Mouse (Mus musculus) midbrain, embryonic 12.5 days (tissue): ENCODE measurements at regions not wholly inside any gene's neighbourhood (a gene's known extent, or its start where the extent isn't known, plus 50 kb on each side); places are given as distances from the start of the nearest gene placed in this dataset.
"Not testable (repeated sequence)": the region's sequence is repeated elsewhere in the genome, so short reads cannot be mapped to it uniquely, and the experiment has no call there.

ENCODE experiments used
- ATAC-seq: fragments of 200-750 bp; cut with Nextera tagmentation; 2 replicates; pipeline ENCODE4 v1.8.0; 2017; ENCODE audit warnings: low read depth, moderate TSS enrichment, moderate library complexity; ENCODE audit not compliant: low FRiP score
- H3K27ac ChIP-seq: fragments of 300-500 bp; sonication (generic); replicated peaks from 2 replicates; pipeline ENCODE4 v1.5.1; 2016; ENCODE audit warnings: mild to moderate bottlenecking
- H3K27me3 ChIP-seq: fragments of 300-500 bp; sonication (generic); 2 replicates; pipeline ENCODE4 v1.6.1; 2016; ENCODE audit warnings: mild to moderate bottlenecking
- H3K36me3 ChIP-seq: fragments of 300-500 bp; sonication (generic); 2 replicates; pipeline ENCODE4 v1.6.1; 2016
- H3K4me1 ChIP-seq: fragments of 300-500 bp; sonication (generic); 2 replicates; pipeline ENCODE4 v1.6.1; 2016
- H3K4me2 ChIP-seq: fragments of 300-500 bp; sonication (generic); replicated peaks from 2 replicates; pipeline ENCODE4 v1.6.1; 2016; ENCODE audit warnings: mild to moderate bottlenecking, moderate library complexity
- H3K4me3 ChIP-seq: fragments of 300-500 bp; sonication (generic); 2 replicates; pipeline ENCODE4 v1.5.1; 2016; ENCODE audit warnings: mild to moderate bottlenecking
- H3K9ac ChIP-seq: fragments of 300-500 bp; sonication (generic); replicated peaks from 2 replicates; pipeline ENCODE4 v1.6.1; 2016; ENCODE audit warnings: mild to moderate bottlenecking, moderate library complexity
- H3K9me3 ChIP-seq: fragments of 300-500 bp; sonication (generic); 2 replicates; pipeline ENCODE4 v1.6.1; 2016; ENCODE audit warnings: mild to moderate bottlenecking
- WGBS: fragments of 180-500 bp; shearing (Covaris S2); methylation state at CpG from one replicate; pipeline ENCODE4 v1.1.7; 2016; 5-methylcytosine and 5-hydroxymethylcytosine counted together

DNA sequence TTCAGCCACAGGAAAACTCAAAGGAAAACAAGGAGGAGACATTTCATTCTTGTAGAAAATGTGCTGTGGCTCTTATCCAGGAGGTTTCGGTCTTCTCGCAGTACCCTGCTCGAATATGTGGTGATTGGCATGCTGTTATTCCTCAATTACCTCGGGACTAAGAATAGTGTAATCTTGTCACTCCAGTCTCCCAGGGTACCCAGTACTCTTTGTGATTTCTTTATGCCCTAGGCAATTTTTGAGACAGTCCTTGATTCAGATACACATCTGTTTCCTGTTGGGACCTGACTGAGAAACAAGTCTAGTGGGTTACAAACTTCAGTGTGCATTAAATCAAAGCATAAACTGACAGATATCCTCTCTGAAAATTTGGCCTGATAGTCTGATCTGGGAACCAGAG lies 189.8 kb upstream of the Bet1 start:
- Histone ChIP-seq H3K4me3 (no peak overlapping the region), H3K9me3 (no peaks in the 10 kb centered on the region), H3K9ac (no peak overlapping the region), H3K27ac (no peak overlapping the region), H3K4me2 (no peak overlapping the region), H3K4me1 (no peaks in the 10 kb centered on the region; the same call in 1 of the 2 replicates), H3K36me3 (no peaks in the 10 kb centered on the region), H3K27me3 (no peaks in the 10 kb centered on the region)
- no peak for ATAC-seq
- WGBS: 71% methylated on average over 4 of the region's 4 CpGs

DNA sequence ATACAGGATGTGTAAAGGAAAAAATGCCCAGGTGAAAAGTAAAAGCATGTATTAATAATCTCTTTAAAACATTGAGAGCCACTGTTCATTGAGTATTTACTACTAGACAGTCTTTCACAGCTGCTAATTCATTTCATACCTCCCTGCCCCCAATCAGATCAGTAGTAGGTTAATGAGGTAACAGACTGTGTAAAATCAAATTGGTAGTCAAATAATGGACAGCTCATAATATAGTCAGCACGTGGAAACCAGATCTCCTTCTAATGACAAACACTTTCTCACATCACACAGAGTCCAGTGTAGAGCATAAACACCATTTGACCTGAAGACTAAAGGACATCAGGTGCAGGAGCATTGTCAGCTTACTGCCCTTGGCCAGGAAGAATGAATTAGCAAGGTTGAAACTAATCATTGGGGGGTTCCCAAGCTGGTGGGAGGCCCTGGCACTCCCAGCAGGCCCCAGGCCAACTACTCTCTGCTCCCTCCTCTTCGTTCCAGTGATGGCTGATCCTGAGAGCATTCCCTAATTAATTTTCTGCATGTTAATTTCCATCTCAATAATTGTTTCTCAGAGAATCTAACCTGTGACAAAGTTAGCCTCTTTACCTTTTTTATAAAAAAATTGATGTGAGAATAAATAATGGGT lies 190.6 kb upstream of the Bet1 start:
- Histone ChIP-seq H3K36me3 (no peaks in the 10 kb centered on the region), H3K4me3 (no peak overlapping the region), H3K4me2 (no peak overlapping the region), H3K9ac (no peak overlapping the region), H3K4me1 (no peaks in the 10 kb centered on the region; the same call in 1 of the 2 replicates), H3K27ac (no peak overlapping the region), H3K27me3 (no peaks in the 10 kb centered on the region), H3K9me3 (no peaks in the 10 kb centered on the region)
- WGBS: 50% methylated on average over 2 of the region's 2 CpGs
- ATAC-seq: no peak

- Histone ChIP-seq H3K4me2 (no peak overlapping the region), H3K27ac (no peak overlapping the region), H3K9me3 (no peaks in the 10 kb centered on the region), H3K36me3 (no peaks in the 10 kb centered on the region), H3K4me1 (no peaks in the 10 kb centered on the region), H3K9ac (no peak overlapping the region), H3K27me3 (no peaks in the 10 kb centered on the region), H3K4me3 (no peak overlapping the region)
- ATAC-seq: no peak
- 84% methylated on average over 2 of the region's 2 CpGs for WGBS
Measured at GRCm38 (mm10) chr6:4291380-4291779, 204.6 kb upstream of the Bet1 start.

DNA sequence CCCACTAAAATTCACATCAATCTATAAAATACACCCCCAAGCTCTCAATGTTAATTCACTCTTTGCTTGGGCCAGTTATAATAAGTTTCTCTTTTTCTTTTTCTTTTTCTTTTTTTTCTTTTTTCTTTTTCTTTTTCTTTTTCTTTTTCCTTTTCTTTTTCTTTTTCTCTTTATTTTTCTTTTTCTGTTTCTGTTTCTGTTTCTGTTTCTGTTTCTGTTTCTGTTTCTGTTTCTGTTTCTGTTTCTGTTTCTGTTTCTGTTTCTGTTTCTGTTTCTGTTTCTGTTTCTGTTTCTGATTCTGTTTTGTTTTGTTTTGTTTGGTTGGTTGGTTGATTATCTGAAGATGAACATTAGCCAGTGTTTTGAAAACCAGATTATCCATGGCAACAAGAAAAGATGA lies 201.2 kb upstream of the Col1a2 start:
- ATAC-seq, H3K27me3 ChIP-seq: not testable (repeated sequence)

GRCm38 (mm10) chr6:4349953-4350352 lies 154.7 kb upstream of the Col1a2 start:
- no peaks in the 10 kb centered on the region for H3K27me3 ChIP-seq
- H3K4me2 ChIP-seq: no peak overlapping the region
- no peak for ATAC-seq
- H3K9me3 ChIP-seq: no peaks in the 10 kb centered on the region
- H3K4me1 ChIP-seq: no peaks in the 10 kb centered on the region
- no peaks in the 10 kb centered on the region for H3K36me3 ChIP-seq
- no peak overlapping the region for H3K9ac ChIP-seq
- no peak overlapping the region for H3K27ac ChIP-seq
- 84% methylated on average over 4 of the region's 4 CpGs for WGBS
- no peak overlapping the region for H3K4me3 ChIP-seq

More for the DNA sequence above, 201.2 kb upstream of the Col1a2 start:
- not testable (repeated sequence) for H3K9me3 ChIP-seq, H3K9ac ChIP-seq, H3K4me2 ChIP-seq, H3K4me1 ChIP-seq, H3K4me3 ChIP-seq, H3K27ac ChIP-seq, H3K36me3 ChIP-seq

DNA sequence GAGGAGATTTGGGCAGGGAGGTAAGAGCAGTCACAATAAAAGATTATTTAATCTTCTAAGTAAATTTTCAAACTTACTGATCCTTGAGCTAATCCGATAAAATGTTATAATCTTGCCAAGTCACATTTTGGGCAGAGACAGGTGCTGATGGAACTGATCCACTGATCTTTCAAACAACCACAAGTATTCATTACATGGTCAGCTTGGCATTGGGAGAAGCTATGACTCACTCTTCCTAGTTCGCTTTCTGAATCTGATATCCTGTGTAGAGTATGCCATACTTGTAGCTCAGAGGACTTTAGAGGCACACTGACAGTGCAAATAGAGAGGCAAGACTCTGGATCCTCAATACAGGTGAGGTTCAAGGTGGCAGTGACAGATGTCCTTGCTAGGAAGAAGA lies 142.4 kb upstream of the Col1a2 start:
- no peak for ATAC-seq
- H3K36me3 ChIP-seq: no peaks in the 10 kb centered on the region
- 92% methylated on average over 2 of the region's 2 CpGs for WGBS

DNA sequence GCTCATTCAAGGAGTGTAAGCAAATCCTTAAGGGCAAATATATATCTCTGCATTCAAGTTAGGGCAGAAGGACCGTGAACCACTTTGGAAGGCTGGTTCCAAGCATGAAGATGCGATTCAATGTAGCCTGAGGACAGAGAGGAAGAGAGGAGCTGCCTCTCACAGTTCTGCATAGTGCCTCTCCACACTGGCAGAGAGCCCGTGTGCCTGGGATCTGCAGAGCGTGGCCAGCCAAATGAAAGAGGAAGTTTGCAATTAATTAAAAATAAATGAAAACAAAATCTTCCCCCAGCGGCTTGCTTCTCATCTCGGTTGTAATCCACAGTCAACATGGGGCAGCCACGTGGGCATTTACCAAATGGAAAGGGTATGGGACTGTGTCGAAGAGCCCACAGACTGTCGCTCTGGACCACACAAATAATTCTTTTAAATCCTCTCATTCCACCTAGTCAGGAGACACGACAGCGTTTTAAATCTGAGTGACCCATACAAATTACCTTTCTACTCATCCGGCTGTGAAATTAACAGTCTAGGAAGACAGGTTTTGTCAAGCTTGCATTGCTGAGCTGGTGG lies 129.1 kb upstream of the Col1a2 start:
- no peak overlapping the region for H3K9ac ChIP-seq
- no peaks in the 10 kb centered on the region for H3K36me3 ChIP-seq
- H3K4me1 ChIP-seq: no peaks in the 10 kb centered on the region
- H3K27ac ChIP-seq: no peak overlapping the region
- WGBS: 77% methylated on average over 12 of the region's 12 CpGs
- H3K4me3 ChIP-seq: no peak overlapping the region
- no peaks in the 10 kb centered on the region for H3K9me3 ChIP-seq
- ATAC-seq: no peak
- no peak overlapping the region for H3K4me2 ChIP-seq
- no peaks in the 10 kb centered on the region for H3K27me3 ChIP-seq

More for the DNA sequence above, 142.4 kb upstream of the Col1a2 start:
- Histone ChIP-seq H3K4me2 (no peak overlapping the region), H3K27me3 (no peaks in the 10 kb centered on the region), H3K4me3 (no peak overlapping the region), H3K9ac (no peak overlapping the region), H3K27ac (no peak overlapping the region), H3K9me3 (no peaks in the 10 kb centered on the region), H3K4me1 (no peaks in the 10 kb centered on the region)

- H3K27ac ChIP-seq: no peak overlapping the region
- no peaks in the 10 kb centered on the region for H3K9me3 ChIP-seq
- WGBS: 77% methylated on average over 7 of the region's 7 CpGs
- H3K4me3 ChIP-seq: no peak overlapping the region
- peaks cover 11% of the 10 kb centered on the region; the same call in 1 of the 2 replicates for H3K4me1 ChIP-seq
- no peak overlapping the region for H3K4me2 ChIP-seq
- no peaks in the 10 kb centered on the region for H3K36me3 ChIP-seq
- H3K27me3 ChIP-seq: no peaks in the 10 kb centered on the region
- no peak overlapping the region for H3K9ac ChIP-seq
- ATAC-seq: no peak
Measured at GRCm38 (mm10) chr6:4396808-4397207, 107.8 kb upstream of the Col1a2 start.

- H3K9ac ChIP-seq: no peak overlapping the region
- no peaks in the 10 kb centered on the region for H3K36me3 ChIP-seq
- 51% methylated on average over 16 of the region's 16 CpGs for WGBS
- H3K4me2 ChIP-seq: peak overlapping the region; percentile 36
- no peak overlapping the region for H3K27ac ChIP-seq
- no peaks in the 10 kb centered on the region for H3K27me3 ChIP-seq
- ATAC-seq: peak; percentile 66
- H3K9me3 ChIP-seq: no peaks in the 10 kb centered on the region
- H3K4me3 ChIP-seq: no peak overlapping the region
- H3K4me1 ChIP-seq: peaks cover 11% of the 10 kb centered on the region; the same call in 1 of the 2 replicates
Measured at GRCm38 (mm10) chr6:4397695-4398598, 106.7 kb upstream of the Col1a2 start.

DNA sequence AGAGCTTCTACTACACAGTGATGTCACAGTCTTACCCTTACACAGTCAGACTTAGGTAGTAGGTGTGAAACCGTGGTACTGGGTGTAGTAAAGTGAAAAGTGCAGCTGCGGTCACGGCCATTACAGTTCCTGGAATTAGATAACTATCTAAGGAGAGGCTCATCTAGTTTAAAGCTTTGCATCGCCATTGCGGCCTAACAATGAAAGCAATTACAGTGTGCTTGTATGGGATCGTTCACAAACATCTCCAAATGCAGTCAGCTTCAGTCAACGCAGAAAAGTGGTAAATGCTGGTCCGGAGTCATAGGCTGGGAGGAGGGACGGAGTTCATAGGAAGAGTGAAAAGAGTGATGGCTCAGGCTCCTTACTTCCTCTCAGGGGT lies 106.0 kb upstream of the Col1a2 start:
- H3K4me2 ChIP-seq: no peak overlapping the region
- H3K9me3 ChIP-seq: no peaks in the 10 kb centered on the region
- 0 out of 2 replicates have a peak, but pooled peaks have one; percentile 24 for ATAC-seq
- WGBS: 89% methylated on average over 9 of the region's 9 CpGs
- no peak overlapping the region for H3K27ac ChIP-seq
- H3K9ac ChIP-seq: no peak overlapping the region
- peaks cover 11% of the 10 kb centered on the region; the same call in 1 of the 2 replicates for H3K4me1 ChIP-seq
- no peaks in the 10 kb centered on the region for H3K36me3 ChIP-seq
- no peaks in the 10 kb centered on the region for H3K27me3 ChIP-seq
- no peak overlapping the region for H3K4me3 ChIP-seq

- H3K36me3 ChIP-seq: no peaks in the 10 kb centered on the region
- H3K27ac ChIP-seq: no peak overlapping the region
- no peak for ATAC-seq
- 91% methylated on average over 3 of the region's 3 CpGs for WGBS
- no peaks in the 10 kb centered on the region for H3K27me3 ChIP-seq
- H3K9me3 ChIP-seq: no peaks in the 10 kb centered on the region
- H3K9ac ChIP-seq: no peak overlapping the region
- H3K4me1 ChIP-seq: no peaks in the 10 kb centered on the region
- no peak overlapping the region for H3K4me2 ChIP-seq
- H3K4me3 ChIP-seq: no peak overlapping the region
Measured at GRCm38 (mm10) chr6:4405301-4405700, 99.3 kb upstream of the Col1a2 start.

- no peaks in the 10 kb centered on the region for H3K36me3 ChIP-seq
- H3K27me3 ChIP-seq: no peaks in the 10 kb centered on the region
- ATAC-seq: no peak
- no peak overlapping the region for H3K4me3 ChIP-seq
- 48% methylated on average over 3 of the region's 3 CpGs for WGBS
- no peak overlapping the region for H3K4me2 ChIP-seq
- H3K4me1 ChIP-seq: no peaks in the 10 kb centered on the region
- H3K9me3 ChIP-seq: no peaks in the 10 kb centered on the region
- H3K27ac ChIP-seq: no peak overlapping the region
- H3K9ac ChIP-seq: no peak overlapping the region
Measured at GRCm38 (mm10) chr6:4407748-4408147, 96.9 kb upstream of the Col1a2 start.
